Mouse (Mus musculus) midbrain, embryonic 11.5 days (tissue): Measurements from ENCODE around the gene 1700029I15Rik. TPM values are rescaled to one million over a fixed set of nuclear protein-coding genes. Genes with fewer than 3 reads are reported as not detected.
A peak's percentile ranks its signal among the peaks of the same experiment; 100 is the strongest.

ENCODE experiments used
- ATAC-seq: fragments of 200-750 bp; cut with Nextera tagmentation; 2 replicates; pipeline ENCODE4 v1.8.0; 2017; ENCODE audit warnings: moderate TSS enrichment, moderate library complexity; ENCODE audit not compliant: low FRiP score
- DNase-seq: peaks from one replicate; pipeline ENCODE4 v3.0.0; 2015; ENCODE audit warnings: low spot score; ENCODE audit errors: missing footprints
- H3K27ac ChIP-seq: fragments of 300-500 bp; sonication (generic); 2 replicates; pipeline ENCODE4 v1.5.1; 2014; ENCODE audit warnings: low read depth, low read length
- H3K27me3 ChIP-seq: fragments of 300-500 bp; sonication (generic); 2 replicates; pipeline ENCODE4 v1.6.1; 2014; ENCODE audit warnings: mild to moderate bottlenecking, low read length, moderate library complexity, mixed read lengths; ENCODE audit not compliant: control insufficient read depth, insufficient read depth
- H3K36me3 ChIP-seq: fragments of 300-500 bp; sonication (generic); 2 replicates; pipeline ENCODE4 v1.6.1; 2014; ENCODE audit warnings: mild to moderate bottlenecking, low read length, moderate library complexity, mixed read lengths; ENCODE audit not compliant: control insufficient read depth, insufficient read depth
- H3K4me1 ChIP-seq: fragments of 300-500 bp; sonication (generic); 2 replicates; pipeline ENCODE4 v1.6.1; 2014; ENCODE audit warnings: low read length; ENCODE audit not compliant: control insufficient read depth, insufficient read depth
- H3K4me2 ChIP-seq: fragments of 300-500 bp; sonication (generic); 2 replicates; pipeline ENCODE4 v1.6.1; 2014; ENCODE audit warnings: mild to moderate bottlenecking, moderate library complexity
- H3K4me3 ChIP-seq: fragments of 300-500 bp; sonication (generic); 2 replicates; pipeline ENCODE4 v1.5.1; 2014; ENCODE audit warnings: low read depth, low read length
- H3K9ac ChIP-seq: fragments of 300-500 bp; sonication (generic); 2 replicates; pipeline ENCODE4 v1.6.1; 2014; ENCODE audit warnings: low read length
- H3K9me3 ChIP-seq: fragments of 300-500 bp; sonication (generic); 2 replicates; pipeline ENCODE4 v1.6.1; 2016; ENCODE audit warnings: low read length; ENCODE audit not compliant: control insufficient read depth
- WGBS: fragments of 180-500 bp; shearing (Covaris S2); extraction: QIAGEN DNeasy Blood & Tissue Kit; methylation state at CpG from one replicate; pipeline ENCODE4 v1.1.7; 2014; 5-methylcytosine and 5-hydroxymethylcytosine counted together
- polyA plus RNA-seq: library from polyadenylated mRNA; unstranded; fragments of >200 nt; fragmentation: Nextera tagmentation; extraction: Ambion mirVana; gene quantifications from 2 replicates; pipeline ENCODE4 v1.2.1, GENCODE M21; 2014

1700029I15Rik gene
- polyA plus RNA-seq, 1 experiment from 2014 or later, result 1.5 TPM

- Histone ChIP-seq H3K4me2 (no peak overlapping the region), H3K27me3 (no peaks in the 10 kb centered on the region), H3K36me3 (no peaks in the 10 kb centered on the region; the same call in 1 of the 2 replicates), H3K4me1 (peaks cover 51% of the 10 kb centered on the region), H3K27ac (no peak overlapping the region), H3K9ac (peak overlapping the region; percentile 9; the same call in 1 of the 2 replicates), H3K9me3 (no peaks in the 10 kb centered on the region), H3K4me3 (no peak overlapping the region)
- DNase-seq (no peak), ATAC-seq (no peak)
- 91% methylated on average over 3 of the region's 3 CpGs for WGBS
Observed at GRCm38 (mm10) chr2:92426426-92426825, 44.1 kb downstream of the 1700029I15Rik start.

- no peak overlapping the region for H3K4me3 ChIP-seq
- 67% methylated on average over 6 of the region's 6 CpGs for WGBS
- no peak overlapping the region for H3K27ac ChIP-seq
- no peak overlapping the region for H3K4me2 ChIP-seq
- no peaks in the 10 kb centered on the region for H3K9me3 ChIP-seq
- H3K36me3 ChIP-seq, result no peaks in the 10 kb centered on the region
- ATAC-seq (no peak), DNase-seq (no peak)
- peaks cover 66% of the 10 kb centered on the region for H3K4me1 ChIP-seq
- H3K27me3 ChIP-seq, result no peaks in the 10 kb centered on the region
- no peak overlapping the region for H3K9ac ChIP-seq
Observed at GRCm38 (mm10) chr2:92427882-92428281, 45.5 kb downstream of the 1700029I15Rik start.

GRCm38 (mm10) chr2:92430089-92430488 is 47.8 kb downstream of the 1700029I15Rik start:
- no peak overlapping the region for H3K27ac ChIP-seq
- peaks cover 56% of the 10 kb centered on the region for H3K4me1 ChIP-seq
- no peaks in the 10 kb centered on the region for H3K9me3 ChIP-seq
- H3K36me3 ChIP-seq, result no peaks in the 10 kb centered on the region
- DNase-seq (no peak), ATAC-seq (no peak)
- H3K4me2 ChIP-seq, result no peak overlapping the region
- H3K4me3 ChIP-seq, result no peak overlapping the region
- H3K27me3 ChIP-seq, result no peaks in the 10 kb centered on the region
- 81% methylated on average over 2 of the region's 2 CpGs for WGBS
- H3K9ac ChIP-seq, result no peak overlapping the region

GRCm38 (mm10) chr2:92430723-92431541 is 48.6 kb downstream of the 1700029I15Rik start:
- DNase-seq, result peak; percentile 88
- Histone ChIP-seq H3K4me3 (peak overlapping the region; percentile 80), H3K27ac (peak overlapping the region; percentile 44; the same call in 1 of the 2 replicates), H3K36me3 (no peaks in the 10 kb centered on the region), H3K9me3 (no peaks in the 10 kb centered on the region), H3K9ac (peak overlapping the region; percentile 83), H3K4me1 (peaks cover 48% of the 10 kb centered on the region), H3K27me3 (no peaks in the 10 kb centered on the region), H3K4me2 (peak overlapping the region; percentile 84)
- 55% methylated on average over 21 of the region's 21 CpGs for WGBS
- ATAC-seq, result peak; percentile 34; the same call in 1 of the 2 replicates

- no peaks in the 10 kb centered on the region for H3K36me3 ChIP-seq
- peak overlapping the region; percentile 83 for H3K9ac ChIP-seq
- WGBS, result 25% methylated on average over 11 of the region's 11 CpGs
- DNase-seq (peak; percentile 89), ATAC-seq (no peak)
- peak overlapping the region; percentile 84 for H3K4me2 ChIP-seq
- no peaks in the 10 kb centered on the region for H3K9me3 ChIP-seq
- peak overlapping the region; percentile 44; the same call in 1 of the 2 replicates for H3K27ac ChIP-seq
- H3K27me3 ChIP-seq, result no peaks in the 10 kb centered on the region
- H3K4me3 ChIP-seq, result peak overlapping the region; percentile 80
- peaks cover 42% of the 10 kb centered on the region for H3K4me1 ChIP-seq
Observed at GRCm38 (mm10) chr2:92431611-92432179, 49.4 kb downstream of the 1700029I15Rik start.

- Histone ChIP-seq H3K9ac (peak overlapping the region; percentile 83), H3K27ac (no peak overlapping the region), H3K4me3 (peak overlapping the region; percentile 80), H3K36me3 (no peaks in the 10 kb centered on the region), H3K9me3 (no peaks in the 10 kb centered on the region), H3K4me2 (peak overlapping the region; percentile 84), H3K4me1 (peaks cover 41% of the 10 kb centered on the region), H3K27me3 (no peaks in the 10 kb centered on the region)
- WGBS, result 37% methylated on average over 17 of the region's 17 CpGs
- ATAC-seq (no peak), DNase-seq (no peak)
Observed at GRCm38 (mm10) chr2:92432299-92433295, 50.3 kb downstream of the 1700029I15Rik start.

GRCm38 (mm10) chr2:92433578-92434374 is 51.4 kb downstream of the 1700029I15Rik start, which contains the start of gene Cry2:
Gene Cry2, minus strand, starts transcription at chr2:92434043.
- H3K27ac ChIP-seq, result no peak within 1 kb of the TSS

GRCm38 (mm10) chr2:92434375-92434745 is 52.0 kb downstream of the 1700029I15Rik start:
- no peak overlapping the region for H3K27ac ChIP-seq

More at GRCm38 (mm10) chr2:92433578-92434374, 51.4 kb downstream of the 1700029I15Rik start, which contains the start of gene Cry2:
- Histone ChIP-seq H3K9me3 (no peaks in the 10 kb centered on the region), H3K36me3 (no peaks in the 10 kb centered on the region), H3K27me3 (no peaks in the 10 kb centered on the region), H3K4me1 (peaks cover 35% of the 10 kb centered on the region), H3K4me3 (peak within 1 kb of the TSS; percentile 80), H3K4me2 (peak within 1 kb of the TSS; percentile 84), H3K9ac (peak within 1 kb of the TSS; percentile 83)
- WGBS, result under 1% methylated on average over 74 of the region's 76 CpGs
- DNase-seq (peak; percentile 100), ATAC-seq (peak; percentile 98)

More at GRCm38 (mm10) chr2:92434375-92434745, 52.0 kb downstream of the 1700029I15Rik start:
- H3K4me3 ChIP-seq, result peak overlapping the region; percentile 80
- H3K9ac ChIP-seq, result peak overlapping the region; percentile 47
- H3K36me3 ChIP-seq, result no peaks in the 10 kb centered on the region
- H3K4me1 ChIP-seq, result peaks cover 35% of the 10 kb centered on the region
- no peak for DNase-seq
- peak overlapping the region; percentile 84 for H3K4me2 ChIP-seq
- H3K9me3 ChIP-seq, result no peaks in the 10 kb centered on the region
- ATAC-seq, result no peak
- WGBS, result 9% methylated on average over 12 of the region's 12 CpGs
- no peaks in the 10 kb centered on the region for H3K27me3 ChIP-seq
